Mouse (Mus musculus) olfactory bulb, adult 2 months (tissue): ENCODE results near the gene Asb11.

ENCODE experiments used
- CTCF ChIP-seq: fragments of 200-500 bp; IDR thresholded peaks from 2 replicates; pipeline ENCODE4 v1.5.1; 2012; ENCODE audit warnings: low read depth, mild to moderate bottlenecking, low read length, moderate library complexity; ENCODE audit not compliant: insufficient read depth
- POLR2A ChIP-seq: fragments of 200-500 bp; IDR thresholded peaks from 2 replicates; pipeline ENCODE4 v1.6.1; 2012; ENCODE audit warnings: mild to moderate bottlenecking, low read depth, low read length, moderate library complexity; ENCODE audit not compliant: insufficient read depth

DNA sequence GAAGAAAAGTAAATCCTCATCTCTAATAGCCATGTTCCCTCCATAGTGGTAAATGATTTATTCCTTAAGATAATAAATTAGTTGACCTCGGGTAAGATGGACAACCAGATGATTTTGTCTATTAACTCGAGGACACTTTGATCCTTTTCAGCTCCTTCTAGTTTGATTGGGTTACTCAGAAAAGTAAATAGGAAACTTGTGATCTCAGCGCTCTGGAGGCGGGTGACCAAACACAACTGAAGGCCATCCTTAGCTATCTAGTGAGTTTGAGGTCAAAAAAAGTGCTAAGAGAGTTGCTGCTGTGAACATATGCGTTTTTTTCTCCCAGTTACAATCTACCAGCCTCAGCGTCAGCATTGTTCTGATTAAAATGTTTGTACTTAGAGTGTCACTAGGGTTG, 6.2 kb upstream of the Asb11 start:
- no peak for TF ChIP-seq CTCF
- TF ChIP-seq POLR2A = no peak
